Mouse (Mus musculus): ENCODE measurements around the gene Doc2b.

The Doc2b gene

GRCm38 (mm10) chr11:75796029-75796445 lies at the start of gene Doc2b:
Gene Doc2b, minus strand, starts transcription at chr11:75796049.
- in situ Hi-C loops (cut with MboI; ENCODE audit: unreplicated experiment in 2 of 2), result no loop called here

GRCm38 (mm10) chr11:75842904-75843619 lies 47.2 kb upstream of the Doc2b start:
- in situ Hi-C loops (cut with MboI; ENCODE audit: unreplicated experiment in 2 of 2), result no loop called here

GRCm38 (mm10) chr11:75841503-75841902 lies 45.7 kb upstream of the Doc2b start:
- in situ Hi-C loops (cut with MboI; ENCODE audit: unreplicated experiment in 2 of 2), result no loop called here

GRCm38 (mm10) chr11:75839536-75840430 lies 43.9 kb upstream of the Doc2b start:
- in situ Hi-C loops (cut with MboI; ENCODE audit: unreplicated experiment in 2 of 2), result no loop called here

- in situ Hi-C loops (cut with MboI; ENCODE audit: unreplicated experiment in 2 of 2), result no loop called here
These were observed 43.1 kb upstream of the Doc2b start for GRCm38 (mm10) chr11:75838861-75839426.

GRCm38 (mm10) chr11:75836240-75836610 lies 40.4 kb upstream of the Doc2b start:
- in situ Hi-C loops (cut with MboI; ENCODE audit: unreplicated experiment in 2 of 2), result no loop called here

- in situ Hi-C loops (cut with MboI; ENCODE audit: unreplicated experiment in 2 of 2), result no loop called here
These were observed 39.9 kb upstream of the Doc2b start for GRCm38 (mm10) chr11:75835587-75836239.

- in situ Hi-C loops (cut with MboI; ENCODE audit: unreplicated experiment in 2 of 2), result no loop called here
These were observed 37.2 kb upstream of the Doc2b start for GRCm38 (mm10) chr11:75833081-75833480.

- in situ Hi-C loops (cut with MboI; ENCODE audit: unreplicated experiment in 2 of 2), result no loop called here
These were observed 34.5 kb upstream of the Doc2b start for GRCm38 (mm10) chr11:75830386-75830785.

GRCm38 (mm10) chr11:75827414-75827813 lies 31.6 kb upstream of the Doc2b start:
- in situ Hi-C loops (cut with MboI; ENCODE audit: unreplicated experiment in 2 of 2), result no loop called here

GRCm38 (mm10) chr11:75823506-75823905 lies 27.7 kb upstream of the Doc2b start:
- in situ Hi-C loops (cut with MboI; ENCODE audit: unreplicated experiment in 2 of 2), result no loop called here

- in situ Hi-C loops (cut with MboI; ENCODE audit: unreplicated experiment in 2 of 2), result no loop called here
These were observed 17.2 kb upstream of the Doc2b start for GRCm38 (mm10) chr11:75813085-75813484.

- in situ Hi-C loops (cut with MboI; ENCODE audit: unreplicated experiment in 2 of 2), result no loop called here
These were observed 16.1 kb upstream of the Doc2b start for GRCm38 (mm10) chr11:75811900-75812299.

GRCm38 (mm10) chr11:75810526-75810925 lies 14.7 kb upstream of the Doc2b start:
- in situ Hi-C loops (cut with MboI; ENCODE audit: unreplicated experiment in 2 of 2), result no loop called here

- in situ Hi-C loops (cut with MboI; ENCODE audit: unreplicated experiment in 2 of 2), result no loop called here
These were observed 11.6 kb upstream of the Doc2b start for GRCm38 (mm10) chr11:75807486-75807885.

- in situ Hi-C loops (cut with MboI; ENCODE audit: unreplicated experiment in 2 of 2), result no loop called here
These were observed 6.1 kb upstream of the Doc2b start for GRCm38 (mm10) chr11:75801771-75802550.

- in situ Hi-C loops (cut with MboI; ENCODE audit: unreplicated experiment in 2 of 2), result no loop called here
These were observed 5.5 kb upstream of the Doc2b start for GRCm38 (mm10) chr11:75801369-75801768.

- in situ Hi-C loops (cut with MboI; ENCODE audit: unreplicated experiment in 2 of 2), result no loop called here
These were observed 842 bp upstream of the Doc2b start for GRCm38 (mm10) chr11:75796536-75797246.

GRCm38 (mm10) chr11:75795321-75795636 lies 570 bp downstream of the Doc2b start:
- in situ Hi-C loops (cut with MboI; ENCODE audit: unreplicated experiment in 2 of 2), result no loop called here
